ENCODE assay signal across 11 mouse cellular contexts in the genomic region with DNA sequence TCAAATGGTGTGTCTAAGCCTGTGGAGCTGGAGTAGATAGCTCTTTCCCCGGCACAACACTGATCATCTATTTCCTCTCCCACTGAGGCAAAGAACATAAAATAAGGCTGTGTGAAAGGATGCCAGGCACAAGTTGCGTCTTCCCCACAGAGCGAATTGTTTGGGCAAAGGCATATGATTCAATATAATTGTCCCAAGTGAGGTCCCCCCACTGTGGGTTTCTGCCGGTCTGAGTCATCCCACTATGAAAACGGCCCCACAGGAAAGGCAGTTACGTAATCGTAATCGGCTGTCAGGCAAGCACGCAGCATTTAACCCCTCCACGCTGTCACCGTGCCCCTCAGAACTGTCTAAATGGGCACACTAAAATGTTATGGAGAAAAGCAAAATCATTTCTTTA. TPM values are rescaled to one million over a fixed set of nuclear protein-coding genes. Genes with fewer than 3 reads are reported as not detected.
A peak's percentile ranks its signal among the peaks of the same experiment; 100 is the strongest.
DNase-seq lines count a peak whose midpoint lies in the region; ATAC-seq and TF ChIP-seq lines count a peak whose summit lies in the region.
"Had no signal": no experiment of that assay in that cellular context is flagged by ENCODE, and none has a peak within 500 bp of the region (broad histone marks: within the 10 kb centered on the region; RNA-seq: fewer than 3 reads in every experiment).

No protein-coding gene starts in this region.

- no peak for TF ChIP-seq CTCF in intestine, postnatal 0 days (IDR thresholded peaks at IDR 0.05; ENCODE audit: low read depth)

- H3K4me3 ChIP-seq in heart, embryonic 13.5 days = no peak overlapping the region
- H3K4me3 ChIP-seq in hindbrain, embryonic 14.5 days (replicated peaks; ENCODE audit: low read length) = no peak overlapping the region
- H3K4me3 ChIP-seq in intestine, postnatal 0 days (ENCODE audit: low read depth, low read length) = no peak overlapping the region

- no peak for DNase-seq in heart, postnatal 10 days
- DNase-seq in NIH3T3 (ENCODE audit: low read depth) = peak; percentile 24
- DNase-seq in hindbrain, embryonic 14.5 days (ENCODE audit: low spot score) = no peak
- no peak for DNase-seq in layer of hippocampus, postnatal 36 days
- no peak for DNase-seq in urinary bladder, postnatal 4 days (ENCODE audit: low spot score in 2 of 2)
- DNase-seq: cerebellum, postnatal 10 days; left cerebral cortex, postnatal 4 days; thymus, adult 18-20 months had no signal

- intact Hi-C loops in heart, postnatal 10 days (cut with DNase I) = no loop called here

- H3K27ac ChIP-seq in heart, embryonic 13.5 days (replicated peaks) = no peak overlapping the region
- peak overlapping the region; percentile 49 for H3K27ac ChIP-seq in hindbrain, embryonic 14.5 days
- H3K27ac ChIP-seq in intestine, postnatal 0 days (ENCODE audit: low read depth, low read length) = no peak overlapping the region

- no peaks in the 10 kb centered on the region for H3K36me3 ChIP-seq in heart, embryonic 13.5 days
- no peaks in the 10 kb centered on the region for H3K36me3 ChIP-seq in hindbrain, embryonic 14.5 days (replicated peaks; ENCODE audit: control insufficient read depth, insufficient read depth)
- H3K36me3 ChIP-seq in intestine, postnatal 0 days (ENCODE audit: control insufficient read depth, insufficient read depth) = no peaks in the 10 kb centered on the region

- H3K27me3 ChIP-seq in heart, embryonic 13.5 days (replicated peaks) = peaks cover 19% of the 10 kb centered on the region
- H3K27me3 ChIP-seq in hindbrain, embryonic 14.5 days (ENCODE audit: control insufficient read depth, insufficient read depth, low read length) = peaks cover 24% of the 10 kb centered on the region
- 0 out of 2 replicates have a peak, but pooled peaks cover 2% of the 10 kb centered on the region for H3K27me3 ChIP-seq in intestine, postnatal 0 days (replicated peaks; ENCODE audit: control insufficient read depth, insufficient read depth, low read length)

- no peak for ATAC-seq in heart, embryonic 13.5 days (ENCODE audit: extremely low read depth, insufficient number of reproducible peaks, low FRiP score, low TSS enrichment)
- ATAC-seq in hindbrain, embryonic 14.5 days (ENCODE audit: low FRiP score) = peak; percentile 31
- ATAC-seq in monocyte, adult 5-6 weeks (replicated peaks; ENCODE audit: insufficient number of reproducible peaks, low FRiP score, low TSS enrichment, poor library complexity, severe bottlenecking) = 0 out of 2 replicates have a peak, but pooled peaks have one; percentile 12
- ATAC-seq in intestine, postnatal 0 days = no peak

- peak overlapping the region; percentile 11; the same call in 1 of the 2 replicates for H3K4me2 ChIP-seq in heart, embryonic 13.5 days
- no peak overlapping the region for H3K4me2 ChIP-seq in hindbrain, embryonic 14.5 days (replicated peaks)
- no peak overlapping the region for H3K4me2 ChIP-seq in intestine, postnatal 0 days (replicated peaks; ENCODE audit: low read depth)

- H3K9me3 ChIP-seq in heart, embryonic 13.5 days = no peaks in the 10 kb centered on the region
- no peaks in the 10 kb centered on the region for H3K9me3 ChIP-seq in hindbrain, embryonic 14.5 days (ENCODE audit: control insufficient read depth, low read length)
- no peaks in the 10 kb centered on the region for H3K9me3 ChIP-seq in intestine, postnatal 0 days (ENCODE audit: control insufficient read depth)

- H3K9ac ChIP-seq in heart, embryonic 13.5 days = no peak overlapping the region
- no peak overlapping the region for H3K9ac ChIP-seq in hindbrain, embryonic 14.5 days
- H3K9ac ChIP-seq in intestine, postnatal 0 days (ENCODE audit: low read depth, low read length) = no peak overlapping the region

- no peaks in the 10 kb centered on the region; the same call in none of the 2 replicates for H3K4me1 ChIP-seq in heart, embryonic 13.5 days
- H3K4me1 ChIP-seq in hindbrain, embryonic 14.5 days (replicated peaks; ENCODE audit: control insufficient read depth, insufficient read depth, low read length) = peaks cover 39% of the 10 kb centered on the region
- H3K4me1 ChIP-seq in intestine, postnatal 0 days (replicated peaks; ENCODE audit: control insufficient read depth, insufficient read depth, low read length) = no peaks in the 10 kb centered on the region

- WGBS in heart, embryonic 13.5 days = 52% methylated on average over 11 of the region's 11 CpGs
- WGBS in hindbrain, embryonic 14.5 days = 34% methylated on average over 11 of the region's 11 CpGs
- WGBS in intestine, postnatal 0 days = 52% methylated on average over 11 of the region's 11 CpGs

RNA-seq across cellular contexts. Expression of a gene that starts 6.0 kb away (rescaled TPM):
- 15.4 and 16.3 TPM in 2 replicates for polyA plus RNA-seq in heart, embryonic 13.5 days (2015; fragmentation: Nextera tagmentation; extraction: Ambion mirVana)
- total RNA-seq in heart, postnatal 10 days (2021) = 1 to 10 TPM; 2.1 to 2.2 TPM
- 4.9 and 5.8 TPM in 2 replicates for polyA plus RNA-seq in hindbrain, embryonic 14.5 days (2014; fragmentation: Nextera tagmentation; extraction: Ambion mirVana)
- total RNA-seq in monocyte, adult 5-6 weeks (2017) = 24.7 to 80.2 TPM (median 33.5 TPM) in 3 replicates
- 1 to 10 TPM; 1.1 to 1.3 TPM for total RNA-seq in layer of hippocampus, postnatal 36 days (2021)
- 8.1 and 8.2 TPM in 2 replicates for polyA plus RNA-seq in intestine, postnatal 0 days (2015; fragmentation: Nextera tagmentation; extraction: Ambion mirVana)

Comparison
In these comparisons a context has a peak if more than half of its experiments do, and no peak if none do; other contexts are left out.
1. ATAC-seq: peak in hindbrain, embryonic 14.5 days (single experiment) and monocyte, adult 5-6 weeks (single experiment); none in heart, embryonic 13.5 days (single experiment) and intestine, postnatal 0 days (single experiment).